Mouse (Mus musculus) brain, embryonic 14.5 days (tissue): ENCODE data around the gene Zc3h7b.

Experiments
- CTCF ChIP-seq: fragments of 200-500 bp; IDR thresholded peaks from 2 replicates; pipeline ENCODE4 v1.5.1; 2012; ENCODE audit warnings: inconsistent platforms, mild to moderate bottlenecking, moderate library complexity, borderline replicate concordance; ENCODE audit not compliant: insufficient read depth, insufficient read length; ENCODE audit errors: extremely low read depth
- POLR2A ChIP-seq: fragments of 200-500 bp; IDR thresholded peaks from 2 replicates; pipeline ENCODE4 v1.6.1; 2012; ENCODE audit warnings: mild to moderate bottlenecking, inconsistent platforms, borderline replicate concordance; ENCODE audit not compliant: poor library complexity, insufficient read depth, insufficient read length, severe bottlenecking; ENCODE audit errors: extremely low read depth

DNA sequence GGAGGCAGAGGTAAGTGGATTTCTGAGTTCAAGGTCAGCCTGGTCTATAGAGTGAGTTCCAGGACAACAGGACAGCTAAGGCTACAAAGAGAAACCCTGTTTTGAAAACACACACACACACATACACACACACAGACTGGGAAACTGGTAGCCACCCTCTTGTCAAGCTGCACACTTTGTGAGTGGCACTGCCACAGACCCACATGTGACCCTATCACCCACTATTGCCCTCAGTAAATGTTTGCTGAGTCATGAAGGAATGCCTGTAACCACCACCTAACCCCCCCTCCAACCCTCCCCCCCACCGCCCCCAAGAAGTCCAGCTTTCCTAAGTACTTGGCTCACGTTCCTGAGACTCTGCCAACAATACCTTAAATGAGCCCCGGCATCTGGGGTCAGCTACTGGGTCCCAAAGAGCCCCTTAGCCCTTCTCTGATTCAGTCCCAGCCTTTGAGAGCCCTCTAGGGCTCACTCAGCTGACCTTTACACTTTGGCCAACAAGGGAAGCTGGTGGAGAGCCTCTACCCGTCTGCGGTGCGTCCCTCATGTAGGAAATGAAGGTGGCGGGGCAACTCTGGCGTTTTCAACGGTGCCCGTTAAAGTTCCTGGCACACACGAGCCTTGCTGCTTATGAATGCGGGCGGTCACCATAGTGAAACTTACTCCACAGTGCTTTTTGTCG lies 93.8 kb downstream of the Zc3h7b start:
- no peak for TF ChIP-seq POLR2A
- TF ChIP-seq CTCF, result no peak
